ENCODE assay signal across 8 mouse cellular contexts in the genomic region with DNA sequence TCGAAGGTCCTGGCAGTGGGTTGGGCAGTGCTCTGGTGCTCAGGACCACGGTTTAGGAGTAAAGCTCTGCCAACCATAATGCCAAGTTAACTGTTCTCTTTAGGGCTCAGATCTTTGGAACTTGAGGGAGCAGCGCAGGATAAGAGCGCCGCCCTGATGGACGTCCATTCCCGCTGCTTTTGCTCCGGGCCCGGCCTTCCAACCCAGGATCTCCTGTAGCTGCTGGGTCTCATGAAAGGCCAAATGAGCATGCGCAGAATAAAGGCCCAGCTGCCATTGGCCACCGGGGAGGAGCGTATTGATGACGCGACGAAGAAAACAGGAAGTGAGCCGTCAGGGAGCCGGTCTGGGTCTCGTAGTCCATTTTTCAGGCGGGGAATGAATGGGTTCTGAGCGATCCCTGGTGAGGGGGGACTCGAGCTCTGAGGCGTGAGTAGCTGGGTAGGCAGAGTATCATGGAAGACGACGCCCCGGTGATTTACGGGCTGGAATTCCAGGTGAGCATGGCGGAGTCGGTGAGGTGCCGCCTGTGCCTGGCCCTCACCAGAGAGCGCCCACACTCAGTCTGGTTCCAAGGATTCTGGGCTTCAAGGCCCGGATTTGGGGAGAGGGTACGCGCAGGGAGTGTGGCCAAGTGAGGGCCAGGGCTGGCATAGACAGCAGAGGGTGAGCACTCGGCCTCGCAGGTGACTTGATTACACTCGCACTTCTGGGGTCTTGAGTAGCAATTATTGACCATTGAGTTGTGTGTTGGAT. TPM values are rescaled to one million over a fixed set of nuclear protein-coding genes. Genes with fewer than 3 reads are reported as not detected.
A peak's percentile ranks its signal among the peaks of the same experiment; 100 is the strongest.
DNase-seq lines count a peak whose midpoint lies in the region; ATAC-seq and TF ChIP-seq lines count a peak whose summit lies in the region.

TSS of gene Eipr1 (plus strand) at position 296 of the 756 bp plus-strand sequence.

- peak; percentile 94 for ATAC-seq in cerebellum, adult (ENCODE audit: insufficient number of reproducible peaks, low FRiP score, low TSS enrichment)
- ATAC-seq in forebrain, embryonic 13.5 days = peak; percentile 89
- ATAC-seq in liver, postnatal 0 days = peak; percentile 86
- ATAC-seq in neural tube, embryonic 14.5 days (ENCODE audit: low read depth) = peak; percentile 89

- H3K36me3 ChIP-seq in ES-Bruce4 (ENCODE audit: control insufficient read depth, insufficient read depth, low read length, poor library complexity, severe bottlenecking) = no peaks in the 10 kb centered on the region; the same call in 1 of the 2 replicates
- peaks cover 9% of the 10 kb centered on the region for H3K36me3 ChIP-seq in forebrain, embryonic 13.5 days (ENCODE audit: poor library complexity, severe bottlenecking)
- 0 out of 2 replicates have a peak, but pooled peaks cover 2% of the 10 kb centered on the region for H3K36me3 ChIP-seq in liver, postnatal 0 days (replicated peaks; ENCODE audit: insufficient read depth, low read length)
- peaks cover 4% of the 10 kb centered on the region; the same call in 1 of the 2 replicates for H3K36me3 ChIP-seq in neural tube, embryonic 14.5 days (ENCODE audit: control insufficient read depth, insufficient read depth, low read length)

- no peak for TF ChIP-seq EP300 in ES-Bruce4 (IDR thresholded peaks at IDR 0.05; ENCODE audit: insufficient read depth, low read depth, low read length)
- TF ChIP-seq EP300 in liver, postnatal 0 days (IDR thresholded peaks at IDR 0.05; ENCODE audit: low read depth) = no peak

- TF ChIP-seq CTCF in ES-Bruce4 (IDR thresholded peaks at IDR 0.05; ENCODE audit: low read depth, low read length) = no peak
- TF ChIP-seq CTCF in liver, postnatal 0 days (IDR thresholded peaks at IDR 0.05; ENCODE audit: low read depth) = peak; percentile 33

- no peak for TF ChIP-seq POLR2A in ES-Bruce4 (IDR thresholded peaks at IDR 0.05; ENCODE audit: insufficient read depth, low read length)

- peak within 1 kb of the TSS; percentile 98 for H3K4me2 ChIP-seq in forebrain, embryonic 13.5 days
- peak within 1 kb of the TSS; percentile 81 for H3K4me2 ChIP-seq in liver, postnatal 0 days (ENCODE audit: low read depth, low read length)
- peak within 1 kb of the TSS; percentile 95 for H3K4me2 ChIP-seq in neural tube, embryonic 14.5 days (ENCODE audit: low read depth, low read length)

- peak; percentile 93 to 94 for DNase-seq in heart, postnatal 10 days
- DNase-seq in large intestine, adult 2 months (ENCODE audit: low read depth, low spot score) = peak; percentile 95
- DNase-seq in liver, postnatal 0 days = peak; percentile 91
- peak; percentile 83 for DNase-seq in testis, postnatal 10 days (ENCODE audit: low spot score)

- H3K9me3 ChIP-seq in ES-Bruce4 (replicated peaks; ENCODE audit: control insufficient read depth, insufficient read depth, low read length, poor library complexity, severe bottlenecking) = no peaks in the 10 kb centered on the region
- H3K9me3 ChIP-seq in forebrain, embryonic 13.5 days (replicated peaks) = no peaks in the 10 kb centered on the region
- no peaks in the 10 kb centered on the region for H3K9me3 ChIP-seq in liver, postnatal 0 days (ENCODE audit: low read length)
- H3K9me3 ChIP-seq in neural tube, embryonic 14.5 days (ENCODE audit: control insufficient read depth, low read length) = no peaks in the 10 kb centered on the region

- intact Hi-C loops in heart, postnatal 10 days (cut with DNase I) = no loop called here

- 4% methylated on average over 36 of the region's 36 CpGs for WGBS in forebrain, embryonic 13.5 days
- WGBS in large intestine, adult 2 months = 4% methylated on average over 36 of the region's 36 CpGs
- 4% methylated on average over 36 of the region's 36 CpGs for WGBS in liver, postnatal 0 days (ENCODE audit: insufficient replicate concordance)
- WGBS in neural tube, embryonic 14.5 days = 4% methylated on average over 36 of the region's 36 CpGs

- H3K4me1 ChIP-seq in ES-Bruce4 (ENCODE audit: control insufficient read depth, insufficient read depth, low read length) = peaks cover 2% of the 10 kb centered on the region
- peaks cover 29% of the 10 kb centered on the region for H3K4me1 ChIP-seq in forebrain, embryonic 13.5 days
- H3K4me1 ChIP-seq in liver, postnatal 0 days (ENCODE audit: insufficient read depth) = peaks cover 30% of the 10 kb centered on the region
- H3K4me1 ChIP-seq in neural tube, embryonic 14.5 days (ENCODE audit: control insufficient read depth, insufficient read depth, low read length) = peaks cover 22% of the 10 kb centered on the region

- peak within 1 kb of the TSS; percentile 96 for H3K4me3 ChIP-seq in ES-Bruce4 (ENCODE audit: low read depth, low read length)
- peak within 1 kb of the TSS; percentile 89 for H3K4me3 ChIP-seq in forebrain, embryonic 13.5 days
- H3K4me3 ChIP-seq in liver, postnatal 0 days (ENCODE audit: low read depth, low read length) = peak within 1 kb of the TSS; percentile 86
- H3K4me3 ChIP-seq in neural tube, embryonic 14.5 days (ENCODE audit: low read depth, low read length) = peak within 1 kb of the TSS; percentile 81

- no peak within 1 kb of the TSS for H3K27ac ChIP-seq in ES-Bruce4 (ENCODE audit: insufficient read depth, low read length)
- peak within 1 kb of the TSS; percentile 37 for H3K27ac ChIP-seq in forebrain, embryonic 13.5 days
- H3K27ac ChIP-seq in liver, postnatal 0 days (ENCODE audit: low read depth) = peak within 1 kb of the TSS; percentile 74
- H3K27ac ChIP-seq in neural tube, embryonic 14.5 days (ENCODE audit: low read depth, low read length) = peak within 1 kb of the TSS; percentile 52

- H3K9ac ChIP-seq in ES-Bruce4 (ENCODE audit: low read depth, poor library complexity, severe bottlenecking) = peak within 1 kb of the TSS; percentile 45
- H3K9ac ChIP-seq in forebrain, embryonic 13.5 days = peak within 1 kb of the TSS; percentile 81
- peak within 1 kb of the TSS; percentile 73 for H3K9ac ChIP-seq in liver, postnatal 0 days (replicated peaks)
- peak within 1 kb of the TSS; percentile 70 for H3K9ac ChIP-seq in neural tube, embryonic 14.5 days (replicated peaks; ENCODE audit: low read depth, low read length)

- no peaks in the 10 kb centered on the region for H3K27me3 ChIP-seq in ES-Bruce4 (ENCODE audit: control insufficient read depth, insufficient read depth, low read length, poor library complexity, severe bottlenecking)
- H3K27me3 ChIP-seq in forebrain, embryonic 13.5 days = no peaks in the 10 kb centered on the region
- no peaks in the 10 kb centered on the region for H3K27me3 ChIP-seq in liver, postnatal 0 days (ENCODE audit: insufficient read depth, low read length)
- no peaks in the 10 kb centered on the region for H3K27me3 ChIP-seq in neural tube, embryonic 14.5 days (ENCODE audit: control insufficient read depth, insufficient read depth, low read length)

RNA-seq across cellular contexts. Expression of gene Eipr1, which starts in this region (rescaled TPM):
- polyA plus RNA-seq in ES-Bruce4 (2011; ENCODE audit: insufficient read depth, insufficient read length, low read depth, missing spikeins) = 18.4 and 24.2 TPM in 2 replicates
- polyA plus RNA-seq in forebrain, embryonic 13.5 days (2015; fragmentation: Nextera tagmentation; extraction: Ambion mirVana) = 56.6 and 66.1 TPM in 2 replicates
- total RNA-seq in heart, postnatal 10 days (2021) = 10 to 100 TPM in 1 of 2 experiments, 1 to 10 TPM in 1; 9.8 to 11.2 TPM
- polyA plus RNA-seq in large intestine, adult 2 months (2012; rRNA removed) = 49.0 and 50.0 TPM in 2 replicates
- polyA plus RNA-seq in liver, postnatal 0 days (2015; fragmentation: Nextera tagmentation; extraction: Ambion mirVana) = 15.5 and 16.7 TPM in 2 replicates
- polyA plus RNA-seq in neural tube, embryonic 14.5 days (2014; fragmentation: Nextera tagmentation; extraction: Ambion mirVana) = 72.5 and 77.3 TPM in 2 replicates
